Mouse (Mus musculus) frontal cortex, adult 2 months (tissue): ENCODE measurements at regions not wholly inside any gene's neighbourhood (a gene's known extent, or its start where the extent isn't known, plus 50 kb on each side); places are given as distances from the start of the nearest gene placed in this dataset.

Experiments used
- DNase-seq, 2 experiments: peaks; one replicate each; pipeline ENCODE4 v3.0.0; 2022; ENCODE audit warnings: low spot score in 1 of 2; ENCODE audit errors: extremely low spot score in 1 of 2

GRCm38 (mm10) chr11:44325525-44325924, 74.3 kb upstream of the Il12b start:
- DNase-seq = no peak

- no peak for DNase-seq
Observed at GRCm38 (mm10) chr11:44329503-44329902, 70.4 kb upstream of the Il12b start.

GRCm38 (mm10) chr11:44330438-44330837, 69.4 kb upstream of the Il12b start:
- no peak for DNase-seq

GRCm38 (mm10) chr11:44330851-44331773, 68.8 kb upstream of the Il12b start:
- DNase-seq = peak; percentile 21 to 94

- DNase-seq = no peak
Observed at GRCm38 (mm10) chr11:44331774-44332129, 68.1 kb upstream of the Il12b start.

GRCm38 (mm10) chr11:44340531-44340930, 59.3 kb upstream of the Il12b start:
- no peak for DNase-seq

GRCm38 (mm10) chr11:44348308-44348707, 51.6 kb upstream of the Il12b start:
- DNase-seq = no peak

GRCm38 (mm10) chr11:44349546-44349945, 50.3 kb upstream of the Il12b start:
- DNase-seq = no peak
